Mouse (Mus musculus) megakaryocyte-erythroid progenitor cell, adult 5-6 weeks (primary cell): ENCODE results near the gene Dennd2a. TPM values are rescaled to one million over a fixed set of nuclear protein-coding genes. Genes with fewer than 3 reads are reported as not detected.

Experiments used
- ATAC-seq: replicated peaks from 2 replicates; pipeline ENCODE4 v1.8.0; 2016; ENCODE audit warnings: mild to moderate bottlenecking, inconsistent platforms; ENCODE audit not compliant: severe bottlenecking, poor library complexity, low FRiP score, low TSS enrichment
- total RNA-seq, 2 experiments: library from RNA; stranded (forward) in 1 of 2; stranded (reverse) in 1 of 2; fragments of 200-1000, 215-1000 nt in 1 of 2; fragments of >200 nt in 1 of 2; fragmentation: Nextera tagmentation in 1 of 2; gene quantifications; 2 replicates each; pipeline ENCODE4 v1.2.3; 2014 to 2017

Dennd2a gene
- not detected in 2 replicates for total RNA-seq (2014; fragmentation: Nextera tagmentation)
- not detected in 2 replicates for total RNA-seq (2017)

- no peak for ATAC-seq
Measured at GRCm38 (mm10) chr6:39557723-39558261, at the start of gene Dennd2a. TSS of gene Dennd2a (minus strand) at chr6:39557867.

GRCm38 (mm10) chr6:39607365-39607764 lies 49.7 kb upstream of the Dennd2a start:
- no peak for ATAC-seq

DNA sequence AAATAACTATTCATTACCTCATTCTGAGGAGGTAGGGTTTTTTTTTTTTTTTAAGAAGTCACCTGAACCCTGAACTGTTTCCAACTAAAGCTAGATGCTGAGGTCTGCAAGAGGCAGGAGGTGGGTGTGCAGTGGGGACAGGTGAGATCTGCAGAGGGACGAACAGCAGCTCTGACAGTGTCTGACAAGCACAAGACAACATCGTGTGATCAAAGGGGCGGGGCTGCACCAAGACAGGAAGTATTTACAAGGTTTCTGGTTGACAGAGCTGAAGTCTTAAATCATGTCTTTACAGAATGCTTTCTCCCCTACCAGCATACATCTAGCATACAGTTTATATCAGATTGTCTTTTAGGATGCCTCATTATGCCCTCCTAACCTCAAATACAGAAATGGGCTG lies 49.2 kb upstream of the Dennd2a start:
- 0 out of 2 replicates have a peak, but pooled peaks have one; percentile 30 for ATAC-seq

DNA sequence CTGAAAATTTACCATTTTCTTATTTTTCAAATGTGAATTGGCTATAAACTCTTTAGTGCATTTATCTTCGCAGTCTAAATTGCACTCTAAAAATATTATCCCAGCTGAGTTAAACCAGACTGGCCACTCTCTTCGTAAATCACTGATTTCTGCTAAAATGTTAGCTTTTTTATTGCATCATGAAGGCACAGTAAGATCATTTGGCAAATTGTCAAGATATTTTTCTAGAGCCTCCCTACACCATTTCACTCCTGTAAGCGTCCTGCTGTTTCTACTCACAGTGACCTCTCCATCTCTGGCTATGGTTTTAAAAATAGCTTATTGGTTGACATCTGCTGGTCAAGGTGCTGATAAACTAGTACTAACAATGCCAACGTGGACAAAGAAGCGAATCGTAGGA lies 48.4 kb upstream of the Dennd2a start:
- no peak for ATAC-seq

DNA sequence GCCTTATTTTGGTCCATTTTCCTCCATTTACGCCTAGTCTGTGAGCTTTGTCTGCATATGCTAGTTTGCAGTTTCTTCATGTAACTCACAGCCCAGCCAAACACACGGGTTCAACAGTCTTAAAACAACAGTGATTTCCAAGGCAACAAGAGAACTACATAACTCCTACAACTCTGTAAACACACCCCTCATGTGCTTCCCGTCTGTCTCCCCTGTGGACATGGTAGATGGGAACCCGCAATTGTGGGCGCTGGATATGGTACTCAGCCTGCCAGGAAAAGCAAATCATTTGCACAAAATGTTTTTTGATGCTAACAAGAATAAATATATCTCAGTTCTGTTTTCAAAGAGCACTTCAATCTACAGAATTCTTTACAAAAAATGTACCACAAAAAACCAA lies 46.9 kb upstream of the Dennd2a start:
- ATAC-seq: no peak

DNA sequence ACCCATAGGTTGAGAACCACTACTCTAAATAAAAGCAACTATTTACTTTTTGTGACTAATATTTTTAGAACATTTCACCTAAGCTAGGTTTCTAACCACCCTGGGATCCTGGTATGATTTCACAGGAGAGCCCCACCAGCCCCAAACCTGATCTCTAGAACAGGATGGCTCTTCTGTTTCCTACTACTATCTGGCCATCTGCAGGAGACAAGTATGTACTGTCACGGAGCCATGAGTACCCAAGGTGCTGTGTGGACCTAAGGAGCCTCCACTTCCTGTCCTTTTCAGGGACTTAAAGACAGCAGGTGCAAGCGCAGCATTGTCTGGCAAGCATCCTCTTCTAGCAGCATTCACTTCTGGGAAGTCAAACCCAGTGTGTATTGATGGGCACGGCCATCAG lies 44.2 kb upstream of the Dennd2a start:
- ATAC-seq: peak; percentile 41; the same call in 1 of the 2 replicates

DNA sequence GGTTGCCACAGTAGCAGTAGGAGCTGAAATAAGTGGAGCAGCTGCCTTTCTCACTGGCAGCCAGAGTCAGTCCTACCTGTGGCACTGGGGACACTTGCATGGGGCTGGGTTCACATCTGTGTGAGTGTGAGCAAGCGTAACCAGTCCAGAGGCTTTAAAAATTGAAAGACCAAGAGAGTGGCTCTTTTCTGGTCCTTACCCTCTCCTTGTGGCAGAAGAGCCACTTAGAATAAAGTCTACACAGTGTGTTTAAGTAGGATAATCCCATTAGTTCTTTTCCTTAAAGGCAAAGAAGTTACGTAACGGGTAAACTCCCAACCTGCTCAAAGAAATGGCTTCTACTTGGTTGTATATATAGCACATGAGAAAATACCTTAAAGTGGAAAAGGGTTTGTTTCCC lies 43.2 kb upstream of the Dennd2a start:
- no peak for ATAC-seq

DNA sequence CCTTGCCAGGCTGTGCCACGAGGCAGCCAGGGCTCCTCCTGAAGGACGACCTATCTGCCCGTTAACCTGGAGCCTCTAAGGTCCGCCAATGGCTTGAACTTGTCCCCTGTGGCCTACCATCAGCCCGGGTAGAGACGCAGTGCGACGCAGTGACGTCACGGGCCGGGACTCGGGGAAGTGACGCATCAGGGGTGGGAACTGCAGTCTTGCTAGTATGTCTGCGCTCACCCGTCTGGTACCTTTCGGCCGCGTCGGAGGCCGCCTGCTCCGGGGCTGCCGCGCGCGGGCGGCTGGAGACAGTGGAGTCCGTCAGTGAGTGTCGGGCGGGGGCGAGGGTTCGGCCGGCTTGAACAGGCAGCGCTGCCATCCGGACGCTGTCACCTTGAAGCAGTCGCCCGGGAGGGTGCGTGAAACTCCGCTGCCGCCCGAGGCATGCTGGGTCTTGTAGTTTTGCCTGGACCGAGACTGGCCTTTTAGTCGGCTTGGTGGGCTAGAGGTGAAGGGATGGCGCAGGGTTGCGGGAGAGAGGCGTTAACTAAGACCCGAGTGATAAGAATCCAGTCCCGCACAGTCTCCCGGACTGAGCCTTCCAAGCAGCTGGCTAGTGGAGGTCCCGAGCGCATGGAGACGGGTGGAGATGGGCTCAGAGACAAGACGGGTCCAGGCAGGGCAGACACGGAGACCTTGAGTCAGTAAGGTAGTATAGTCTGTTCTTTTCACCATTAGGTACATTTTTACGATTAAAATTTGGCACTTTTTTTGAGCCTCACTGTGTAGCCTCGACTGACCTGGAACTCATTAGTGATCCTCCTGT lies 34.9 kb upstream of the Dennd2a start, which contains the start of gene Ndufb2:
Gene Ndufb2, plus strand, starts transcription at position 174 of the 814 bp plus-strand sequence.
- ATAC-seq: peak; percentile 98

- ATAC-seq: no peak
Measured at GRCm38 (mm10) chr6:39591481-39591880, 33.8 kb upstream of the Dennd2a start.

GRCm38 (mm10) chr6:39585517-39585916 lies 27.9 kb upstream of the Dennd2a start, which contains the start of gene Gm42420:
TSS of gene Gm42420 (plus strand) at chr6:39585753.
- ATAC-seq: no peak

GRCm38 (mm10) chr6:39581087-39581784 lies 23.6 kb upstream of the Dennd2a start:
- peak; percentile 96 for ATAC-seq

DNA sequence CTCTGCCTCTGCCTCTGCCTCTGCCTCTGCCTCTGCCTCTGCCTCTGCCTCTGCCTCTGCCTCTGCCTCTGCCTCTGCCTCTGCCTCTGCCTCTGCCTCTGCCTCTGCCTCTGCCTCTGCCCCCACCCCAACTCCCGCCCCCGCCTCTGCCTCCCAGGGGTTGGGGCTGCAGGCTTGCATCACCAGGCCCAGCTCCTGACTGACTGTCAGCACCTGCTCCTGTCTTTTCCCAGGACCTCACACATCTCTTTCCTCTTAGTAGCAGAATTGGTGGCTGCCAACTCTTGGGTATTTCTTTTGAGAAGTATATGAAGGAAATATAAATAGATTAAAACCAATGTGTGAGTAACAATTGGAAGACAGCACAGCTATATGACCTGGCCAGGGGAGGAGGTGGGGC lies 22.9 kb upstream of the Dennd2a start:
- no peak for ATAC-seq

DNA sequence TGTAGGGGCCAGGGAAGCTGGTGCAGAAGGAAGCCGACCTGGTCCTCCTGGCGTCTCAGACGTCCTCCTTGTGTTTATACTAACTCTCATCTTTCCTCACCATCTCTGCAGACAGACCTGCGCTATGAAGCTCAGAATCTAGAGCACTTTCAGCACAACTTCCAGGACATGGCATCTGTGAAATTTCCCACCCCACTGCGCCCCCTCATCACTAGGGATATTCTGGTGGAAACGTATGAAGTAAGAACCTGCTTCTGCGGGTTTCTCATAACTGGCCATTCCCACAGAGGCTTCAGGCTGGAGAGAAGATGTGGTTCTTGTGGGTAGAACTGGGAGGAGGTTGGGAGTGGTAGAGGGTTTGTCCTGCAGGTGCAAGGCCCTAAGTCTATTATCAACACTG lies 21.9 kb upstream of the Dennd2a start:
- ATAC-seq: no peak

DNA sequence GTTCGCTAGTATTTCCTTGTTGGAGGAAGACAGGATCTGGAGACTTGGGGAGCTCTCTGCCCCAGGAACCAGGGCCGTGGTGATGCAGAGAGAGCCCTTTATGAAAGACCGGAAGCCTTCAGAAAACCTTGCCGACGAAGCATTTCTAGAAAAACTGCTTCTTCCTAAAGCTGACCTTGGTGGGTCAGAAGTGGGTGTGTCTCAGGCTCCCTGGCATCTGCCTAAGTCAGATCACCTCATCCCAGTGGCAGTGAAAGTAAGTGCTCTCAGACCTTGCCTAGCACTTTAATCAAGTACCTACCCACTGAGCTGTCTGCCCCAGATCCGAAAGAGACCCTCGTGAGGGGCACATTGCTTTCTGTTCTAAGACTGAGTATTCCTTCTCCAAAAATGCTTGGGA lies 17.3 kb upstream of the Dennd2a start:
- ATAC-seq: no peak

DNA sequence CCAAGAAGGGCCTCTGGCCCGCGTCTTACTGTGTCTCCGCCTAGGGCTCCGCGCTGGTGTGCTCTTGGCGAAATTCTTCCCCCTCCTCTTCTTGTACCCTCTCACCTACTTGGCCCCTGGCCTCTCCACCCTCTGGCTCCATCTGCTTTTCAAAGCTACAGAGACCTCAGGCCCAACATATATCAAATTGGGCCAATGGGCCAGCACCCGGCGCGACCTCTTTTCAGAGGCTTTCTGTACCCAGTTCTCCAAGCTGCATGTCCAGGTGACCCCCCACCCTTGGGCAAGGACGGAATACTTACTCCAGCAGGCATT lies 16.8 kb upstream of the Dennd2a start:
- ATAC-seq: no peak

DNA sequence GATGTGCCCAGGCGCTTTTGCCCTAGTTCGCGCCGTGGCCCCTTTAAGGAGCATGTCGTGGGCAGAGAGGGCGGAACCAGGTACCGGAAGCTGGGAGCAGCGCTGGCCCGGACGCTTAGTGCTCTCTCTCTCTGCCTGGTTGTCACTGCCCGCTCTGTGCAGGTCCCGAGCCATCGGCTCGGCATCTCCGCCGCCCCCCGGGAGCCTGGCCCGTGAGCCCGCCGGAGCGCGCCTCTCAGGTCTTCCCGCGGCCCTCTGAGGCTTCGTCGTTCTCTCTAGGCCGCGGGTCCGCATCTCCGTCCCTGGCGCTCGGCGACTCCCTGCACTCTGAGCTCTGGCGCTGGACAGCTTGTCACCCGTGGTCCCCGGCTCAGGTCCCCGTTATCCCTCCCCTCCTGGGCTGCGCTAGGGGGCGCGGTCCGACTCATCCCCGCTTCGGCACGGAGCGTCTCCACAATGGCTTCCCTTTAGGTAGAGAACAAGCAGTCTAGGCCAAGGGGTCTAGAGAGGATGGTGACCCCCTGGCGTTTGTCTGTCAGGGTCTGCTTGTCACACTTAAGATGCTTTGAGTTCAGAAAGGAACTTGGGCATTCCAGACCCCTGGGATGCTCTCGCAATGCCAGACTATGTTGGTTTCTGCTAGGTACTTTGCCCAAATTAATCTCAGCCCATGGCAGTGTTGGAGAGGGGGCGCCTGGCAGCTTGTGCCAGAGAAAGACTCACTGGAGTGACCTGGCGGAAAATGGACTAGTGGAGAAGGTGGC lies 16.3 kb upstream of the Dennd2a start, which contains the start of gene Adck2:
Gene Adck2, plus strand, starts transcription at position 83 of the 764 bp plus-strand sequence.
- peak; percentile 99 for ATAC-seq

DNA sequence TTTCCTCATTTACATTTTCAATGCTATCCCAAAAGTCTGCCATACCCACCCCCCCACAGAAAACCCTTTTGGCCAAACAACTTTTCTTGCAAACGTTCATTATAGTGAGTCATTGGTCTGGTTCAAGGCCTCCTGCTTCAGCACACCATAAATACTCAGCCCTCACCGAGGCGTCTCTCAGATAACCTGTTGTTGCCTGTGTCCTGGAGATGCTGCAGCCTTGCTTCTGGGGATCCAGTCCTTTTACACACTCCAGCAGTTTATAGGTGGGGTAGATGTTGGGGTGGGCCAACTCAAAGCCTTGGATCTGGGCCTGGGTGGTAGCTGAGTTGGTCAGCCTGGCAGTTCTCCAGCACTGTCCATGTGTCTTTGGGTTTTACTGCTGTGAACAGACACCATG lies 12.8 kb upstream of the Dennd2a start:
- ATAC-seq: no peak

DNA sequence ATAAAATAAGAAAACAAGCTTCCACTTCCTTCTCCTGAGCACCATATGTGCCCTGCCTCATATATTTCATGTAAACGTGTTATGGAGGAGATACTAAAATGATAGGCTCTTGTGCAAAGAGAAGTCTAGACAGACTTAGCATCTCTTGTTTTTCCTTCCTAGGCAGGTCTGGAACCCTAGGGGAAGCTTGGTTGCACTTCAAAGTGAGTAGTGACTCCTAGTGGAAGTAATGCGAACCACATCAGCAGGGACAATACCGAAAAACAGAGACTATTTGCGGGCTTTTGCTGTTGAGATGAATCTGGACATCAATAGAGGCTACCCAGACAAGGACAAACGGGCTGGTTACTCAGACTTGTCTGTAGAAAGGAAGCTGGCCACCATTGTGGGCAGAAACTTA lies 9.9 kb upstream of the Dennd2a start:
- ATAC-seq: peak; percentile 82

- peak; percentile 97 for ATAC-seq
Measured at GRCm38 (mm10) chr6:39562166-39563015, 4.7 kb upstream of the Dennd2a start.
